Mouse (Mus musculus) brain, embryonic 14.5 days (tissue): ENCODE measurements around the gene Tsen2. TPM values are rescaled to one million over a fixed set of nuclear protein-coding genes. Genes with fewer than 3 reads are reported as not detected.

Source experiments
- DNase-seq: peaks from one replicate; pipeline ENCODE4 v3.0.0-alpha.2; 2011; ENCODE audit warnings: low read depth
- CTCF ChIP-seq: fragments of 200-500 bp; IDR thresholded peaks from 2 replicates; pipeline ENCODE4 v1.5.1; 2012; ENCODE audit warnings: inconsistent platforms, mild to moderate bottlenecking, moderate library complexity, borderline replicate concordance; ENCODE audit not compliant: insufficient read depth, insufficient read length; ENCODE audit errors: extremely low read depth
- POLR2A ChIP-seq: fragments of 200-500 bp; IDR thresholded peaks from 2 replicates; pipeline ENCODE4 v1.6.1; 2012; ENCODE audit warnings: mild to moderate bottlenecking, inconsistent platforms, borderline replicate concordance; ENCODE audit not compliant: poor library complexity, insufficient read depth, insufficient read length, severe bottlenecking; ENCODE audit errors: extremely low read depth
- polyA plus RNA-seq: library from polyadenylated mRNA; depleted of rRNA; stranded (reverse); fragments of >200 nt; gene quantifications from 2 replicates; pipeline ENCODE4 v1.2.3, GENCODE M21; 2012

Tsen2 gene
- polyA plus RNA-seq, 1 experiment = 19.8 TPM

DNA sequence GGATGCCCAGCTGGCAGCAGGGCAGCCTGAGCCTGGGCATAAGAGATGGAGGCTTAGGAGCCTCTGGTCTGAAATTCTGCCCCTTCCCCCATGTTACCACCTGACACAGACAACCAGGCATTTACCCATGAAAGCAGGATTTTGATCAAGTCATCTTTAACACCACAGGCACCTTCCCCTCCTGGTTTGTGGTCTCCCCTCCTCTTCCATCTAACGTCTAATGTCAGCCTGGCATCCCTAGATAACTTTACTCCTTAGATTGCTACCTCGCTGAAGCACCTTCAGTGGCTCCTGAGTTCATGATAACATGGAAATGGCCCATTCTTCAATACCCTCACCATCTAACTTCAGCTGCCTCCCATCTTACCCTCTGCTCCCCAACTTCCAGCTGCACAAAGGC lies 26.1 kb upstream of the Tsen2 start:
- DNase-seq = no peak
- no peak for TF ChIP-seq POLR2A
- TF ChIP-seq CTCF = no peak

GRCm38 (mm10) chr6:115519275-115519699 lies 25.2 kb upstream of the Tsen2 start:
- TF ChIP-seq POLR2A (no peak), CTCF (no peak)
- no peak for DNase-seq

DNA sequence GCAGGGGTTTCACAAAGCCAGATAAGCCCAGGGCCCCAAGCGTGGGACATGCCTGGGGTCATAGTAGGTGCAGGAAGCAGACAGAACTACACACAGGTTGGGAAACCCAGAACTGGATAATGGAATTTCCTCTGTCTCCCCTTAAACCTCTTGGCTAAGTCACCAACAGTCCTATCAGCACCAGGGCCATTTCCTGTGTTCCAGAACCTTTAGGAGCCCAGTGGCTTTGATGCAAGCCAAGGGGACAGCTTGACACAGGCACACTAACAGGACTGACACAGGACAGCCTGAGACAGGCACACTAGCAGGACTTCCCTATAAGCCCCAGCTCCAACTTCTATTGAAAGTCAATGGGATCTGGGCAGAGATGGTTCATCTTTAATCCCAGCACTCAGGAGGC lies 22.5 kb upstream of the Tsen2 start:
- no peak for TF ChIP-seq CTCF
- no peak for TF ChIP-seq POLR2A
- DNase-seq = no peak

DNA sequence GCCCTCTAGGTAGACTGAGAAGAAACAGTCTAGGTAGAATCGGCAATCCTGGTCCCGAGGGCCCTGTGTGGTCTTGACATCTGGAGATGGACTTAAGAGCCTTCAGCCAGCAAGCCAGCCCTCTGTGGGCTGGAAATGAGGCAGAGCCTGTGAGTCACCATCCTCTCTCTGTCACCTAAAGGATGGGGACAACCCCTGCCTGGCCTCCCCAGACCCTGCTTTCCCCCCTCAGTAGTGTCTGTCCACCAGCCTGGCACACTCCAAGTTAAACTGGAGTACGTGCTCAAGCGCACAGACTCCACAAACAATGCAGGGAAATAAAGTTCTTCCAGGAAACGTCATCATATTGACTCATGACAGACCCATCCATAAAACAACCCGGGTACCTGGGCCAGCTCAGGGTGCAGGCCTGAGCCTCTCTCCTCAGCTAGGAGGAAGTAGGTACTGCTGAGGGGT lies 21.7 kb upstream of the Tsen2 start:
- TF ChIP-seq CTCF (no peak), POLR2A (no peak)
- no peak for DNase-seq

- TF ChIP-seq POLR2A = no peak
- no peak for TF ChIP-seq CTCF
- peak; percentile 31 for DNase-seq
Observed at GRCm38 (mm10) chr6:115523201-115523600, 21.3 kb upstream of the Tsen2 start.

DNA sequence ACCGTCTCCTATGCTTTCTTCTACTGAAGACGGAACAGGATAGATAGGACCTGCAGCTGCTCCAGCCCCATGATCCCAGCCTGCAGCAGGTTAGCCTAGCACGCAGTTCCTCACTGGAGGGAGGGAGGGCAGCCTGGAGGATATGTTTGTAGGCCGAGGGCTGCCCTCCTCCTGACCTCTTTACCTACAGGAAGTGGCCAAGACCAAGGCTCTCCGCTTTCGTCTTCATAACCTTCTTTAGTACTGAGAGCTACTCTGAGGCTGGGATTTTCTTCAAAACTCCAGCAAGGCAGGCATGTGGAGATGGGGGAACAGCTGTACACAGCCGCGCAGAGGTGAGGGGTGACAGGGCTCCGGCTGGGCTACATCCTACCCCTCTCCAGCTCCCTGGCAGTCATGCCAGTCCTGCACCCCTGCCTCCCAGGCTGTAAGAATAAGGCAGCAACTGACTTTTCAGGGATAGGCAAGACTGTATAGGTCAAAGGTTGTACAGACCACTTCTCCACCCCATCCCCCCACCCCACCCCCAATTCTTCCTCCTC lies 19.9 kb upstream of the Tsen2 start:
- TF ChIP-seq POLR2A (no peak), CTCF (no peak)
- no peak for DNase-seq

- TF ChIP-seq POLR2A (no peak), CTCF (no peak)
- DNase-seq = no peak
Observed at GRCm38 (mm10) chr6:115527418-115527817, 17.0 kb upstream of the Tsen2 start.

DNA sequence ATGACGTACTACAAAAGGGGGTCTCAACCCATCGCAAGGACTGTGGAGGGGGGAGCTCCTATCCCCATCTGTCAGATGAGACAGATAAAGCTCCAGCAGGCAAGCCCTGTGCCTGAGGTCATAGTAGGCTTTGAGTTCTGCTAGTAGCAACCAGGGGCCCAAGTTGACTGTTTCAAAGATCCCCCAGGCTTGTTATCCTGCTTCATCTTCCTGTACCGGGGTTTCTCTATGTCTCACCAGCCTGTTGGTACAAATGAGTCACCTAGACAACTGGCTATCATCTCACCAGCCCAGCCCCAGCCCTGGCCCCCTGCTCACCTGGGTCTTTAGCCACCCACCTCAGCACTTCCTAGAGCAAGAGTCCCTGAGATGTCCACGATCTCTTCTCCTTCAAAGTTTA lies 16.1 kb upstream of the Tsen2 start:
- DNase-seq = no peak
- no peak for TF ChIP-seq CTCF
- TF ChIP-seq POLR2A = no peak

- peak; percentile 77 for DNase-seq
- TF ChIP-seq CTCF = no peak
- no peak for TF ChIP-seq POLR2A
Observed at GRCm38 (mm10) chr6:115534617-115535016, 9.8 kb upstream of the Tsen2 start.

DNA sequence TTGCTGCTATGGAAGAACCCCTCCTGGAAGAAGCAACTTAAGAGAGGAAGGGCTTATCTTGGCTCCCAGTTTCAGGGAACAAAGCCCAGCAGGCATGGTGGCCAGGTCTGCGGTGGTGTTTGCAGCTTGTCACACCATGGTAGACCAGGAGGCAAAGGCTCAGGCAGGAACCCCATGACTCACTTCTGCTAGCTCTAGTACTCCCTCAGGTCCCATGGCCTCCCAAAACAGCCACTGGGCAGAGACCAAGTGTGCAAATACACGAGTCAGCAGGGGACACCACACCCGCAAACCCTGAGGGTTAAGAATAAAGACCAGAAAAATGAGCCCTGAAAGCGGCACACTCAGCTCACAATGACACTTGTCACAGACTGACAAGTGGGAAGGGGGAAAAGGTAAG lies 8.3 kb upstream of the Tsen2 start:
- DNase-seq = no peak
- TF ChIP-seq CTCF (no peak), POLR2A (no peak)

- no peak for TF ChIP-seq POLR2A
- TF ChIP-seq CTCF = peak; percentile 97
- DNase-seq = peak; percentile 89
Observed at GRCm38 (mm10) chr6:115538645-115539429, 5.6 kb upstream of the Tsen2 start.

GRCm38 (mm10) chr6:115541676-115542275 lies 2.7 kb upstream of the Tsen2 start:
- TF ChIP-seq CTCF (no peak), POLR2A (no peak)

DNA sequence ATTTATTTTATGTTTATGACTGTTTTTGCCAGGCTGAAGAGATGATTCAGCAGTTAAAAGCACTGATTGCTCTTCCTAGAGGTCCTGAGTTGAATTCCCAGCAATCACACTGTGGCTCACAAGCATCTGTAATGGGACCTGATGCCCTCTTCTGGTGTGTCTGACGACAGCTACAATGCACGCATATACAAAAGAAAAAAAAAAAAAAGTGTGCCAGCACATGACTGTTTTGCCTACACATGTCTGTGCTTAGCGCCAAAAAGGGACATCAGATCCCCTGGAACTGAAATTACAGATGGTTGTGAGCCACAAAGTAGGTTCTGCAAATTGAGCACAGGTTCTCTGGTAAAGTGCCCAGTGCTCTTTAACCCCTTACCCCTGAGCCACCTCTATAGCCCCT lies 2.1 kb upstream of the Tsen2 start:
- no peak for DNase-seq
- TF ChIP-seq POLR2A (no peak), CTCF (no peak)

More at GRCm38 (mm10) chr6:115541676-115542275, 2.7 kb upstream of the Tsen2 start:
- DNase-seq = peak; percentile 15
